Mouse (Mus musculus): ENCODE data around the gene Defb5. TPM values are rescaled to one million over a fixed set of nuclear protein-coding genes. Genes with fewer than 3 reads are reported as not detected.
"Not testable (repeated sequence)": the region's sequence is repeated elsewhere in the genome, so short reads cannot be mapped to it uniquely, and the experiment has no call there.

Gene Defb5
- polyA plus RNA-seq (2015; fragmentation: Nextera tagmentation; extraction: Ambion mirVana) = not detected in 2 replicates

DNA sequence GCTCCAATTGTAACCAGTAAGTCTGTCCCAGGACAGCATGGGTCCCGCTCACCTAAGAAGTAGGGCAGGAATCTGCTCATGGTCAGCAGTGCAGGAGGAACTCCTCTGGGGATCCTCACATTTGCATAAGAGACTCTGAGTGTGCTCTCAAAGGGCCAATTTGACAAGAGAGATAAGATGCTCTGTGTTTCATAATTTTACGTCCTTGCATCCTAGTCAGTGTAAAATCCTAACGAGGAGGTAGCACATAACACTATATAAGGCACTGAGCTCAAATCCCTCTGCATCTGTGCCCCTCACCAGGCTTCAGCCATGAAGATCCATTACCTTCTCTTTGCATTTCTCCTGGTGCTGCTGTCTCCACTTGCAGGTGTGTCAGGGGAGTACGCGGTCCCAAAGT, at the start of gene Defb5:
Gene Defb5 (plus strand): TSS at position 301 of the 400 bp plus-strand sequence.
- Histone ChIP-seq H3K27ac (replicated peaks) (no peak within 1 kb of the TSS), H3K36me3 (no peaks in the 10 kb centered on the region), H3K4me2 (replicated peaks) (no peak within 1 kb of the TSS), H3K27me3 (no peaks in the 10 kb centered on the region), H3K4me1 (no peaks in the 10 kb centered on the region), H3K9ac (replicated peaks) (no peak within 1 kb of the TSS), H3K9me3 (no peaks in the 10 kb centered on the region), H3K4me3 (no peak within 1 kb of the TSS)
- 95% methylated on average over 5 of the region's 5 CpGs for WGBS
- no peak for ATAC-seq (replicated peaks)

DNA sequence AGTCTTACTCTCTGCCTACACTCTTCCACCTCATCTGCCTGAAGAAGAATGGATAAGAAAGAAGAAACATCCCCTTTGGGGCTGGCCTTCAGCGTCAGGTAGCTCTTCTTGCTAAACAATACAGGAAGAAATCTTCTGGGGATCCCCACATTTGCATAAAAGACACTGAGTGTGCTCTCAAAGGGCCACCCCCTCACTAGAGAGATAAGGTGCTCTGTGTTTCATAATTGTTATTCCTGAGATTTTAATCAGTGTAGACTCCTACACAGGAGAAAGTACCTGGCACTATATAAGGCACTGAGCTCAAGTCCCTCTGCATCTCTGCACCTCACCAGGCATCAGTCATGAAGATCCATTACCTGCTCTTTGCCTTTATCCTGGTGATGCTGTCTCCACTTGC, 22.2 kb upstream of the Defb5 start, which contains the start of gene Defb6:
Gene Defb6 (plus strand): TSS at position 318 of the 400 bp plus-strand sequence.
- H3K36me3 ChIP-seq = no peaks in the 10 kb centered on the region
- H3K4me2 ChIP-seq (replicated peaks) = no peak within 1 kb of the TSS
- H3K27ac ChIP-seq (replicated peaks) = no peak within 1 kb of the TSS
- no peak within 1 kb of the TSS for H3K4me3 ChIP-seq
- no peak for ATAC-seq (replicated peaks)
- H3K27me3 ChIP-seq = no peaks in the 10 kb centered on the region
- no peaks in the 10 kb centered on the region for H3K4me1 ChIP-seq
- H3K9ac ChIP-seq (replicated peaks) = no peak within 1 kb of the TSS
- WGBS = 52% methylated on average over 1 of the region's 1 CpGs
- H3K9me3 ChIP-seq = no peaks in the 10 kb centered on the region

DNA sequence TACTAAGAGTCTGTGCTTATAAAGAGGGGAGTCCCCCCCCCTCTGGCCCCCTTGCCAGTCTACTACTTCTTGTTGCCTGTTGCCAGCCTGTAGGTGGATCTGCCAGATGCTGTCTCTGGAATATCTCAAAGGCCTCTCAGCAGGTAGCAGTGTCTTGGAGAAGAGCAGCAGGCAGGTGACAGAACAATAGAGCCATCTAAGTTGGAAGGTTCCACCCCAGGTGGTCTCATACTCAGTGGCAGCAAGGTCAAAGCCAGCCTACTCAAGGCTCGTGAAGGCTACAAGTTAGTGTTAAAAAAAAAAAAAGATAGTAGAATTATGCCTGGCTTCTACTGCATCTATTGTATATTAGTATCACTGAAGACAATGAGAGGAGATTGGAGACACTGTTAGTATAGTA, 9.3 kb upstream of the Defb5 start:
- H3K27me3 ChIP-seq = no peaks in the 10 kb centered on the region
- no peaks in the 10 kb centered on the region for H3K4me1 ChIP-seq
- H3K4me2 ChIP-seq (replicated peaks) = no peak overlapping the region
- H3K27ac ChIP-seq (replicated peaks) = no peak overlapping the region
- no peak for ATAC-seq (replicated peaks)
- no peaks in the 10 kb centered on the region for H3K9me3 ChIP-seq
- H3K4me3 ChIP-seq = no peak overlapping the region
- no peak overlapping the region for H3K9ac ChIP-seq (replicated peaks)
- 63% methylated on average over 1 of the region's 1 CpGs for WGBS
- no peaks in the 10 kb centered on the region for H3K36me3 ChIP-seq

DNA sequence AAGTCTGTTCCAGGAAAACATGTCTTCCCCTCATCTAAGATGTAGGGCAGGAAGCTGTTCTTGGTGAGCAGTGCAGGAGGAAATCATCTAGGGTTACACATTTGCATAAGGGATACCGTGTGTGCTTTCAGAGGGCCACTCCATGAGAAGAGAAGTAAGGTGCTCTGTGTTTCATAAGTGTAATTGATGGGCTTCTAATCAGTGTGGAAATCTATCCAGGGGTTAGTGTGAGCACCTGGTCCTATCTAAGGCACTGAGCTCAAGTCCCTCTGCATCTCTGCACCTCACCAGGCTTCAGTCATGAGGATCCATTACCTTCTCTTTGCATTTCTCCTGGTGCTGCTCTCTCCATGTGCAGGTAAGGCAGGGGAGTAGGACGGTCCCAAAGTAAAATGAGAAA, 7.8 kb upstream of the Defb5 start, which contains the start of gene Defb46:
Gene Defb46 (plus strand): TSS at position 301 of the 400 bp plus-strand sequence.
- Histone ChIP-seq H3K9ac (replicated peaks) (no peak within 1 kb of the TSS), H3K9me3 (no peaks in the 10 kb centered on the region), H3K4me2 (replicated peaks) (no peak within 1 kb of the TSS), H3K27me3 (no peaks in the 10 kb centered on the region), H3K27ac (replicated peaks) (no peak within 1 kb of the TSS), H3K4me1 (no peaks in the 10 kb centered on the region), H3K36me3 (no peaks in the 10 kb centered on the region), H3K4me3 (no peak within 1 kb of the TSS)
- WGBS = 81% methylated on average over 2 of the region's 2 CpGs
- no peak for ATAC-seq (replicated peaks)

DNA sequence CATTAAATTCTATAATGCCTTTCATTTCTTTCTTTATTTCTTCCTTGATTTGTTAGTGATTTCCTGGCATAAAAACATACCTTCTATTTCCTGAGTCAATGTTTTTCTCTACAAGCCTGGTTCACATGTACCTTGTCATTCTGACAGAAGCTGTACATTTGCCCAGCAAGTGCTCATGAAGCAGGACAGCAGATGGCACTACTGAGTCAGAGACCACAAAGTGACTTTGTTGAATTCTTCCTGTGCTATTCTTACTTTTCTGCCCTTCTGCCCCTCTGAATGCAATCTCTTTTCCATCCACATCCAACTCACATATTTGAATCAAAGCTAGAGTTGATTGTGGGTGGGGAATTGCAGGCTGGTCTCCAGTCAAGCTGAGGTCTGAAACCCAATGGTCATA, 10.8 kb downstream of the Defb5 start:
- no peak overlapping the region for H3K4me2 ChIP-seq (replicated peaks)
- no peak overlapping the region for H3K27ac ChIP-seq (replicated peaks)
- no peak overlapping the region for H3K4me3 ChIP-seq
- no peaks in the 10 kb centered on the region for H3K4me1 ChIP-seq
- no peak for ATAC-seq (replicated peaks)
- H3K9me3 ChIP-seq = no peaks in the 10 kb centered on the region
- H3K27me3 ChIP-seq = no peaks in the 10 kb centered on the region
- H3K9ac ChIP-seq (replicated peaks) = no peak overlapping the region
- H3K36me3 ChIP-seq = no peaks in the 10 kb centered on the region

DNA sequence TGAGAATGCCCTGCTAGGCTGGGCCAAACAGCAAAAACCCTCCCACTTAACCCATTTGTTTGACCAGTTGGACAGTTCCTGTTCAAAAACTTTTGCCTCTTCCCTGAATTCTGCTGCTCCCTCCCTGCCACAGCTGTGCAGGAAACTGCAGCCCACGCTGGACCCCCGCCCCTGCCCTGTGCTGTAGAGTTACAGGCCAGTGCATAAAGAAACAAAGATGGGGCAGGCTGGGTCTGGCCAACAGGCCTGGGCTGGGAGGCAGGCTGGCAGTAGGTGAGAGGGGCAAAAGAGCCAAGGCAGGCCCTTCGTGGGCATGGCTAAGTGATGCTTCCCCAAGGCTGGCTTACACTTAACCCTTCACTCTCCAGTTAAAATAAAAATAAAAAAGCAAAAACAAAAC, 12.3 kb downstream of the Defb5 start:
- Histone ChIP-seq H3K4me2 (replicated peaks) (no peak overlapping the region), H3K27me3 (no peaks in the 10 kb centered on the region), H3K9ac (replicated peaks) (no peak overlapping the region), H3K9me3 (no peaks in the 10 kb centered on the region), H3K4me1 (no peaks in the 10 kb centered on the region), H3K4me3 (no peak overlapping the region), H3K27ac (replicated peaks) (no peak overlapping the region), H3K36me3 (no peaks in the 10 kb centered on the region)
- no peak for ATAC-seq (replicated peaks)
- WGBS = 55% methylated on average over 3 of the region's 3 CpGs

DNA sequence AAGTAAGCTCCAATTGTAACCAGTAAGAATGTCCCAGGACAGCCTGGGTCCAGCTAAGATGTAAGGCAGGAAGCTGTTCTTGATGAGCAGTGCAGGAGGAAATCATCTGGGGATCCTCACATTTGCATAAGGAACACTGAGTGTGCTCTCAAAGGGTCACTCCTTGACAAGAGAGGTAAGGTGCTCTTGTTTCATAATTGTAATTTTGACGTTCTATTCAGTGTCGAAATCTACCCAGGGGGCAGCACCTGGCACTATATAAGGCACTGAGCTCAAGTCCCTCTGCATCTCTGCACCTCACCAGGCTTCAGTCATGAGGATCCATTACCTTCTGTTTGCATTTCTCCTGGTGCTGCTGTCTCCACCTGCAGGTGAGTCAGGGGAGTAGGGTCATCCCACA, 45.7 kb downstream of the Defb5 start, which contains the start of gene Defb3:
Gene Defb3 (plus strand): TSS at position 301 of the 400 bp plus-strand sequence.
- not testable (repeated sequence) for H3K4me2 ChIP-seq (replicated peaks); H3K4me3 ChIP-seq; H3K4me1 ChIP-seq; H3K9ac ChIP-seq (replicated peaks); H3K36me3 ChIP-seq; H3K27me3 ChIP-seq; H3K27ac ChIP-seq (replicated peaks); ATAC-seq (replicated peaks); H3K9me3 ChIP-seq
- 38% methylated on average over 2 of the region's 2 CpGs for WGBS

DNA sequence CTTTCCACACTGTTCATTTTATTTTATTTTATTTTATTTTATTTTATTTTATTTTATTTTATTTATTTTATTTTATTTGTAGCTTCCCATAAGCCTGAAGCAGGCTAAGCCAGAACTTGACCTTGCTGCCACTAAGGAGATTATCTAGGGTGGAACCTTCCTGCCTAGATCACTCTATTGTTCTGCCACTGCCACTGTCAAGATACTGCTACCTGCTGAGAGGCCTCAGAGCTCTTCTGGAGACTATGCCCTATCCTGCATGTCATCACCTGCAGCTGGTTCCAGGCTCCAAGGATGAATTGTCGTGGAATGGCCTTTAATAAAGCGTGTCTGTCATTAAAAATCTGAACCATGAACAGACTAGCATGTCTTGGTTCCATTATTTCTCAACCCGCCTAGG, 51.0 kb downstream of the Defb5 start:
- H3K9ac ChIP-seq (replicated peaks); H3K9me3 ChIP-seq; ATAC-seq (replicated peaks); H3K4me2 ChIP-seq (replicated peaks); H3K27ac ChIP-seq (replicated peaks); H3K4me1 ChIP-seq; H3K4me3 ChIP-seq; H3K36me3 ChIP-seq; H3K27me3 ChIP-seq: not testable (repeated sequence)
- WGBS = 66% methylated on average over 3 of the region's 3 CpGs

Other genes with a start within 250 kb of the Defb5 start
- not detected in 2 replicates for gene Defb38, start 221.0 kb upstream of the Defb5 start, polyA plus RNA-seq (2015; fragmentation: Nextera tagmentation; extraction: Ambion mirVana)
- not detected in 2 replicates for gene Defb39, start 182.8 kb upstream of the Defb5 start, polyA plus RNA-seq (2015; fragmentation: Nextera tagmentation; extraction: Ambion mirVana)
- not detected in 2 replicates for gene Defb12, start 132.7 kb upstream of the Defb5 start, polyA plus RNA-seq (2015; fragmentation: Nextera tagmentation; extraction: Ambion mirVana)
- gene Defb34, start 123.8 kb upstream of the Defb5 start, polyA plus RNA-seq (2015; fragmentation: Nextera tagmentation; extraction: Ambion mirVana) = not detected in 2 replicates
- not detected in 2 replicates for gene Gm45826, start 106.8 kb upstream of the Defb5 start, polyA plus RNA-seq (2015; fragmentation: Nextera tagmentation; extraction: Ambion mirVana)
- not detected in 2 replicates for gene Defb14, start 53.2 kb upstream of the Defb5 start, polyA plus RNA-seq (2015; fragmentation: Nextera tagmentation; extraction: Ambion mirVana)
- gene Defb4, start 48.9 kb upstream of the Defb5 start, polyA plus RNA-seq (2015; fragmentation: Nextera tagmentation; extraction: Ambion mirVana) = not detected in 2 replicates
- not detected in 2 replicates for gene Defb6, start 22.1 kb upstream of the Defb5 start, polyA plus RNA-seq (2015; fragmentation: Nextera tagmentation; extraction: Ambion mirVana)
- gene Defb46, start 7.7 kb upstream of the Defb5 start, polyA plus RNA-seq (2015; fragmentation: Nextera tagmentation; extraction: Ambion mirVana) = not detected in 2 replicates
- gene Defb3, start 45.8 kb downstream of the Defb5 start, polyA plus RNA-seq (2015; fragmentation: Nextera tagmentation; extraction: Ambion mirVana) = not detected in 2 replicates
- gene Defb8, start 200.0 kb downstream of the Defb5 start, polyA plus RNA-seq (2015; fragmentation: Nextera tagmentation; extraction: Ambion mirVana) = not detected in 2 replicates
- gene Defb7, start 247.5 kb downstream of the Defb5 start, polyA plus RNA-seq (2015; fragmentation: Nextera tagmentation; extraction: Ambion mirVana) = not detected in 2 replicates